Mouse (Mus musculus): Measurements from ENCODE around the gene Hspa12b.
A peak's percentile ranks its signal among the peaks of the same experiment; 100 is the strongest.

Hspa12b gene

GRCm38 (mm10) chr2:131186771-131187601, 59.9 kb downstream of the Hspa12b start, which contains the start of the genes Cdc25b and Spef1:
Gene Cdc25b, plus strand, starts transcription at chr2:131186949.
Gene Spef1, minus strand, starts transcription at chr2:131187282.
- peak; percentile 89 for DNase-seq

- DNase-seq, result no peak
Measured at GRCm38 (mm10) chr2:131187602-131187922, 60.5 kb downstream of the Hspa12b start.

GRCm38 (mm10) chr2:131188311-131188710, 61.2 kb downstream of the Hspa12b start:
- peak; percentile 26 for DNase-seq

- DNase-seq, result peak; percentile 23
Measured at GRCm38 (mm10) chr2:131189521-131190309, 62.6 kb downstream of the Hspa12b start.

GRCm38 (mm10) chr2:131190344-131191004, 63.4 kb downstream of the Hspa12b start:
- peak; percentile 17 for DNase-seq

GRCm38 (mm10) chr2:131191005-131191390, 63.9 kb downstream of the Hspa12b start:
- DNase-seq, result peak; percentile 15
